26 mouse cellular contexts compared by ENCODE assay signal in genomic region chr8:92775186-92775585, GRCm38 (mm10).
"Had no signal": no experiment of that assay in that cellular context is flagged by ENCODE, and none has a peak within 500 bp of the region (broad histone marks: within the 10 kb centered on the region; RNA-seq: fewer than 3 reads in every experiment).

No protein-coding gene starts in this region.

- H3K27ac ChIP-seq: heart, adult 2 months; heart, embryonic 13.5 days; heart, embryonic 15.5 days; hindbrain, embryonic 13.5 days; hindbrain, embryonic 15.5 days; hindbrain, postnatal 0 days; intestine, embryonic 15.5 days; layer of hippocampus, adult 2 months; left cerebral cortex, adult 2 months; limb, embryonic 10.5 days; limb, embryonic 12.5 days; liver, embryonic 13.5 days; liver, embryonic 15.5 days had no signal

- H3K36me3 ChIP-seq: heart, embryonic 13.5 days; heart, embryonic 15.5 days; hindbrain, embryonic 13.5 days; hindbrain, embryonic 15.5 days; intestine, embryonic 15.5 days; limb, embryonic 10.5 days; limb, embryonic 12.5 days; liver, embryonic 13.5 days; liver, embryonic 15.5 days had no signal

- H3K9ac ChIP-seq: heart, embryonic 13.5 days; heart, embryonic 15.5 days; hindbrain, embryonic 13.5 days; hindbrain, embryonic 15.5 days; intestine, embryonic 15.5 days; limb, embryonic 12.5 days; liver, embryonic 13.5 days; liver, embryonic 15.5 days had no signal

- H3K9me3 ChIP-seq: heart, embryonic 13.5 days; heart, embryonic 15.5 days; hindbrain, embryonic 13.5 days; hindbrain, embryonic 15.5 days; intestine, embryonic 15.5 days; limb, embryonic 10.5 days; limb, embryonic 12.5 days; liver, embryonic 13.5 days; liver, embryonic 15.5 days had no signal

- H3K4me2 ChIP-seq: heart, embryonic 11.5 days; heart, embryonic 13.5 days; heart, embryonic 15.5 days; hindbrain, embryonic 13.5 days; hindbrain, embryonic 15.5 days; intestine, embryonic 15.5 days; limb, embryonic 12.5 days; liver, embryonic 11.5 days; liver, embryonic 13.5 days; liver, embryonic 15.5 days had no signal

- DNase-seq: gastrocnemius, postnatal 14 days; gastrocnemius, postnatal 36 days; heart, adult 2 months; heart, postnatal 14 days; heart, postnatal 36 days; kidney, adult 18-20 months; kidney, adult 8-10 months; kidney, postnatal 10 days; kidney, postnatal 25 days; kidney, postnatal 4 days; liver; liver, embryonic 13.5 days had no signal

- H3K4me1 ChIP-seq: hindbrain, embryonic 15.5 days; intestine, embryonic 15.5 days; liver, embryonic 13.5 days; liver, embryonic 15.5 days had no signal

- ATAC-seq: hindbrain, postnatal 0 days; intestine, embryonic 15.5 days; intestine, postnatal 0 days had no signal

- H3K27me3 ChIP-seq: hindbrain, embryonic 13.5 days; hindbrain, embryonic 15.5 days; intestine, embryonic 15.5 days; limb, embryonic 12.5 days; liver, embryonic 13.5 days; liver, embryonic 15.5 days had no signal

- H3K4me3 ChIP-seq: heart, adult 2 months; heart, embryonic 13.5 days; heart, embryonic 15.5 days; hindbrain, embryonic 13.5 days; hindbrain, embryonic 15.5 days; intestine, embryonic 15.5 days; layer of hippocampus, adult 2 months; left cerebral cortex, adult 2 months; limb, embryonic 10.5 days; limb, embryonic 12.5 days; liver, embryonic 13.5 days; liver, embryonic 15.5 days had no signal
